Mouse (Mus musculus) olfactory bulb, adult 2 months (tissue): Measurements from ENCODE around the gene Apob.

Source experiments
- CTCF ChIP-seq: fragments of 200-500 bp; IDR thresholded peaks from 2 replicates; pipeline ENCODE4 v1.5.1; 2012; ENCODE audit warnings: low read depth, mild to moderate bottlenecking, low read length, moderate library complexity; ENCODE audit not compliant: insufficient read depth
- POLR2A ChIP-seq: fragments of 200-500 bp; IDR thresholded peaks from 2 replicates; pipeline ENCODE4 v1.6.1; 2012; ENCODE audit warnings: mild to moderate bottlenecking, low read depth, low read length, moderate library complexity; ENCODE audit not compliant: insufficient read depth

DNA sequence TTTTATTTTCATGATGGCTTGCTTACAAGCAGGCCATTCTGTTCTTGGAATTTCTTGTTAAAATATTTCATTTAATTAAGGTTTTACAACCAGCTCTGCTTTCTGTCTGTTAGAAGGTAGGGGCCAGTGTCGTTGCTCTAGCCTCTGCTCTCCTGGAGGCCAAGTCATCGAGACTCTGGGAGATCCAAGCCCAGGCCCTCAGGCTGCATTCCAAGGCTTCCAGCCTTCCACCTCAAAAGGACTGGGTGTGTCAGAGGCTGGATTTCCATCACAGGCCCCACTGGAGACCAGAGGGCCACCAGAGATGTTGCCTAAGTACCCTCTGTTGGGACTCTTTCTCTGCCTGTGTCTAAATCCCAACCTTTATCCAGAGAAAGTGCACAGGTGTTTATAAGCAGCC lies 52.6 kb downstream of the Apob start:
- TF ChIP-seq CTCF = no peak
- no peak for TF ChIP-seq POLR2A
